Mouse (Mus musculus): ENCODE data around the gene Daam2.
A peak's percentile ranks its signal among the peaks of the same experiment; 100 is the strongest.

The Daam2 gene

GRCm38 (mm10) chr17:49545997-49546396 lies 18.1 kb downstream of the Daam2 start:
- TF ChIP-seq POU5F1 (IDR thresholded peaks at IDR 0.05; ENCODE audit: borderline replicate concordance, low read length) (no peak), CTCF (conservative IDR thresholded peaks at IDR 0.05; ENCODE audit: low read length) (no peak), NANOG (IDR thresholded peaks at IDR 0.05; ENCODE audit: borderline replicate concordance, low read length) (no peak)
- no peaks in the 10 kb centered on the region for H3K4me1 ChIP-seq (replicated peaks; ENCODE audit: low read depth, low read length)
- no peaks in the 10 kb centered on the region for H3K9me3 ChIP-seq (ENCODE audit: low read length)
- no peak overlapping the region for H3K4me3 ChIP-seq (replicated peaks; ENCODE audit: low read length)
- peaks cover 5% of the 10 kb centered on the region; the same call in 1 of the 2 replicates for H3K27me3 ChIP-seq (ENCODE audit: insufficient read depth, low read length)
- no peaks in the 10 kb centered on the region for H3K36me3 ChIP-seq (ENCODE audit: insufficient read depth, low read length)

- Histone ChIP-seq H3K36me3 (ENCODE audit: insufficient read depth, low read length) (no peaks in the 10 kb centered on the region), H3K27me3 (ENCODE audit: insufficient read depth, low read length) (peaks cover 5% of the 10 kb centered on the region; the same call in 1 of the 2 replicates), H3K9me3 (ENCODE audit: low read length) (0 out of 2 replicates have a peak, but pooled peaks cover under 1% of the 10 kb centered on the region), H3K4me1 (replicated peaks; ENCODE audit: low read depth, low read length) (no peaks in the 10 kb centered on the region), H3K4me3 (replicated peaks; ENCODE audit: low read length) (no peak overlapping the region)
- TF ChIP-seq CTCF (conservative IDR thresholded peaks at IDR 0.05; ENCODE audit: low read length) (no peak), POU5F1 (IDR thresholded peaks at IDR 0.05; ENCODE audit: borderline replicate concordance, low read length) (no peak)
These were observed 18.7 kb downstream of the Daam2 start for GRCm38 (mm10) chr17:49545424-49545823.

DNA sequence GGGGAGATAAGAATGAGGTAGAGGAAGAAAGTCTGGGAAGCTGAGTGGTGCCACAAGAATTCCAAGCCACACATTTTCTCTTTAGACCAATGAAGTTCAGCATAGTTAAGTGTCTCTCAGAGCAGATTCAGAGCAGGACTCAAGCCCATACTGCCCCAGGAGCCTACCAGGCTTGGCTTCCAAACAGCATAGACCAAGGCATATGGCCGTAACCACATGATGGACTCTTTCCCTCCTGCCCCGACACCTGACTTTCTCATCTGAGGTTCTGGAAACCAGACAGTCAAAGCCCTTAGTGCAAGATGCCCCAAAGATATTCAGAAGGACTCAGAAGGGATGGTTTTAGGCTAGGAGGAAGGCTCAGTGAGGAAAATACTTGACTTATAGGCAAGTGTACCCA lies 19.6 kb downstream of the Daam2 start:
- H3K4me1 ChIP-seq (replicated peaks; ENCODE audit: low read depth, low read length), result no peaks in the 10 kb centered on the region
- peaks cover 6% of the 10 kb centered on the region; the same call in 1 of the 2 replicates for H3K9me3 ChIP-seq (ENCODE audit: low read length)
- no peaks in the 10 kb centered on the region for H3K36me3 ChIP-seq (ENCODE audit: insufficient read depth, low read length)

GRCm38 (mm10) chr17:49540706-49541105 lies 23.4 kb downstream of the Daam2 start:
- Histone ChIP-seq H3K4me1 (replicated peaks; ENCODE audit: low read depth, low read length) (no peaks in the 10 kb centered on the region), H3K4me3 (replicated peaks; ENCODE audit: low read length) (no peak overlapping the region), H3K27me3 (ENCODE audit: insufficient read depth, low read length) (peaks cover 6% of the 10 kb centered on the region; the same call in 1 of the 2 replicates), H3K36me3 (ENCODE audit: insufficient read depth, low read length) (no peaks in the 10 kb centered on the region), H3K9me3 (ENCODE audit: low read length) (peaks cover 6% of the 10 kb centered on the region; the same call in 1 of the 2 replicates)
- TF ChIP-seq POU5F1 (IDR thresholded peaks at IDR 0.05; ENCODE audit: borderline replicate concordance, low read length) (no peak), NANOG (IDR thresholded peaks at IDR 0.05; ENCODE audit: borderline replicate concordance, low read length) (no peak), CTCF (conservative IDR thresholded peaks at IDR 0.05; ENCODE audit: low read length) (no peak)

More for the DNA sequence above, 19.6 kb downstream of the Daam2 start:
- Histone ChIP-seq H3K4me3 (replicated peaks; ENCODE audit: low read length) (no peak overlapping the region), H3K27me3 (ENCODE audit: insufficient read depth, low read length) (peaks cover 8% of the 10 kb centered on the region; the same call in 1 of the 2 replicates)
- no peak for TF ChIP-seq CTCF (conservative IDR thresholded peaks at IDR 0.05; ENCODE audit: low read length)
- no peak for TF ChIP-seq NANOG (IDR thresholded peaks at IDR 0.05; ENCODE audit: borderline replicate concordance, low read length)
- TF ChIP-seq POU5F1 (IDR thresholded peaks at IDR 0.05; ENCODE audit: borderline replicate concordance, low read length), result no peak

- TF ChIP-seq POU5F1 (IDR thresholded peaks at IDR 0.05; ENCODE audit: borderline replicate concordance, low read length) (no peak), CTCF (conservative IDR thresholded peaks at IDR 0.05; ENCODE audit: low read length) (no peak)
- peaks cover 6% of the 10 kb centered on the region; the same call in 1 of the 2 replicates for H3K9me3 ChIP-seq (ENCODE audit: low read length)
- H3K27me3 ChIP-seq (ENCODE audit: insufficient read depth, low read length), result peaks cover 6% of the 10 kb centered on the region; the same call in 1 of the 2 replicates
- no peaks in the 10 kb centered on the region for H3K36me3 ChIP-seq (ENCODE audit: insufficient read depth, low read length)
- no peak overlapping the region for H3K4me3 ChIP-seq (replicated peaks; ENCODE audit: low read length)
- no peaks in the 10 kb centered on the region for H3K4me1 ChIP-seq (replicated peaks; ENCODE audit: low read depth, low read length)
These were observed 24.9 kb downstream of the Daam2 start for GRCm38 (mm10) chr17:49539204-49539603.

- no peak overlapping the region for H3K4me3 ChIP-seq (replicated peaks; ENCODE audit: low read length)
- TF ChIP-seq POU5F1 (IDR thresholded peaks at IDR 0.05; ENCODE audit: borderline replicate concordance, low read length) (no peak), CTCF (conservative IDR thresholded peaks at IDR 0.05; ENCODE audit: low read length) (no peak), NANOG (IDR thresholded peaks at IDR 0.05; ENCODE audit: borderline replicate concordance, low read length) (no peak)
- peaks cover 6% of the 10 kb centered on the region; the same call in 1 of the 2 replicates for H3K27me3 ChIP-seq (ENCODE audit: insufficient read depth, low read length)
- peaks cover 6% of the 10 kb centered on the region; the same call in 1 of the 2 replicates for H3K9me3 ChIP-seq (ENCODE audit: low read length)
- H3K4me1 ChIP-seq (replicated peaks; ENCODE audit: low read depth, low read length), result no peaks in the 10 kb centered on the region
- no peaks in the 10 kb centered on the region for H3K36me3 ChIP-seq (ENCODE audit: insufficient read depth, low read length)
These were observed 28.6 kb downstream of the Daam2 start for GRCm38 (mm10) chr17:49535580-49535979.

GRCm38 (mm10) chr17:49534267-49534719 lies 29.9 kb downstream of the Daam2 start:
- TF ChIP-seq CTCF (conservative IDR thresholded peaks at IDR 0.05; ENCODE audit: low read length) (no peak), NANOG (IDR thresholded peaks at IDR 0.05; ENCODE audit: borderline replicate concordance, low read length) (no peak), POU5F1 (IDR thresholded peaks at IDR 0.05; ENCODE audit: borderline replicate concordance, low read length) (no peak)
- Histone ChIP-seq H3K4me1 (replicated peaks; ENCODE audit: low read depth, low read length) (no peaks in the 10 kb centered on the region), H3K27me3 (ENCODE audit: insufficient read depth, low read length) (no peaks in the 10 kb centered on the region; the same call in 1 of the 2 replicates), H3K36me3 (ENCODE audit: insufficient read depth, low read length) (no peaks in the 10 kb centered on the region), H3K9me3 (ENCODE audit: low read length) (no peaks in the 10 kb centered on the region), H3K4me3 (replicated peaks; ENCODE audit: low read length) (no peak overlapping the region)

- Histone ChIP-seq H3K9me3 (ENCODE audit: low read length) (no peaks in the 10 kb centered on the region), H3K27me3 (ENCODE audit: insufficient read depth, low read length) (peaks cover 17% of the 10 kb centered on the region), H3K4me1 (replicated peaks; ENCODE audit: low read depth, low read length) (no peaks in the 10 kb centered on the region), H3K4me3 (replicated peaks; ENCODE audit: low read length) (no peak overlapping the region), H3K36me3 (ENCODE audit: insufficient read depth, low read length) (no peaks in the 10 kb centered on the region)
- no peak for TF ChIP-seq NANOG (IDR thresholded peaks at IDR 0.05; ENCODE audit: borderline replicate concordance, low read length)
- TF ChIP-seq POU5F1 (IDR thresholded peaks at IDR 0.05; ENCODE audit: borderline replicate concordance, low read length), result no peak
- no peak for TF ChIP-seq CTCF (conservative IDR thresholded peaks at IDR 0.05; ENCODE audit: low read length)
These were observed 32.5 kb downstream of the Daam2 start for GRCm38 (mm10) chr17:49531661-49532060.

DNA sequence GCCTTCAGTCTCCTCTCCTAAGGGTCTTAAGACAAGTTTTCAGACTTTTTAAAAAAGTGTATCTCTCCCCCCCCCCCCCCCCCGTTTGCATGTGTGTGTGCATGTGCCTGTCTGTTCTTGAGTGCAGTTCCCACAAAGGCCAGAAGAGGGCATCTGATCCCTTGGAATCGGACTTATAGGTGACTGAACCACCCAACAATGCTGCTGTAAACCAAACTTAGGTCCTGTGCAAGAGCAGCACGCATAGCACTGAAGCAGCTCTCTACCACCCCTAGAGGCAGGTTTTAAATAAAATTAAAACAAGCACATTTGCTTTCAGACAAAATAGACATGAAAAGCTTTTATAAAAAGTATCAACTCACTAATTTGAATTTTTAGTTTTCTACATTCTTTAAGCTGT lies 33.9 kb downstream of the Daam2 start:
- H3K27me3 ChIP-seq (ENCODE audit: insufficient read depth, low read length), result peaks cover 32% of the 10 kb centered on the region
- TF ChIP-seq NANOG (IDR thresholded peaks at IDR 0.05; ENCODE audit: borderline replicate concordance, low read length) (no peak), POU5F1 (IDR thresholded peaks at IDR 0.05; ENCODE audit: borderline replicate concordance, low read length) (no peak), CTCF (conservative IDR thresholded peaks at IDR 0.05; ENCODE audit: low read length) (peak; percentile 42)
- H3K4me1 ChIP-seq (replicated peaks; ENCODE audit: low read depth, low read length), result no peaks in the 10 kb centered on the region
- H3K4me3 ChIP-seq (replicated peaks; ENCODE audit: low read length), result no peak overlapping the region
- H3K36me3 ChIP-seq (ENCODE audit: insufficient read depth, low read length), result no peaks in the 10 kb centered on the region
- H3K9me3 ChIP-seq (ENCODE audit: low read length), result no peaks in the 10 kb centered on the region

Data from E14TG2a.4 (cell line).